Mouse (Mus musculus): ENCODE measurements around the gene Twnk.

DNA sequence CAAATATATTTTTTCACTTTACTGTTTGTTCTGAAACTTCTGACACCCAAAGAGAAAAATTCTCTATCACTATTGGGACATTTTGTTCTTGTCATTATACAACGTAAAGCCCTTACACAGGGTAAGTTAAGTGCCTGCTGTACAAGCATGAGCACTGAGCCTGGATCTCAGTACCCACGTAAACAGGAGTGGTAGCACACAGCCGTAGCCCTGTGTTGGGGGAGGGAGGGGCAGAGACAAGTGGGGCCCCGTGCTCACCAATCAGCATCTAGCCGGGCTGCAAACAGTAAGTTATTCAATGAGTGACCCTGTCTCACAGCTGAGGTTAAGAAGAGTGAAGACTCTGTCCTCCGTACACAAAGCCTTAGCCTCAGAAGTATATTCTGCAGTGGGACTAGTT, 28.8 kb upstream of the Twnk start:
- no peak for TF ChIP-seq POLR2A (IDR thresholded peaks at IDR 0.05; ENCODE audit: low read depth, low read length)
- no peak for TF ChIP-seq CTCF (IDR thresholded peaks at IDR 0.05; ENCODE audit: extremely low read depth, insufficient read depth, insufficient read length, insufficient replicate concordance)

All from spleen, adult 2 months (tissue).